Mouse (Mus musculus): Measurements from ENCODE around the gene Ntn5. TPM values are rescaled to one million over a fixed set of nuclear protein-coding genes. Genes with fewer than 3 reads are reported as not detected.

Ntn5 gene
- total RNA-seq, 2 experiments from 2014 or later: 0.39 TPM; not detected in 1

DNA sequence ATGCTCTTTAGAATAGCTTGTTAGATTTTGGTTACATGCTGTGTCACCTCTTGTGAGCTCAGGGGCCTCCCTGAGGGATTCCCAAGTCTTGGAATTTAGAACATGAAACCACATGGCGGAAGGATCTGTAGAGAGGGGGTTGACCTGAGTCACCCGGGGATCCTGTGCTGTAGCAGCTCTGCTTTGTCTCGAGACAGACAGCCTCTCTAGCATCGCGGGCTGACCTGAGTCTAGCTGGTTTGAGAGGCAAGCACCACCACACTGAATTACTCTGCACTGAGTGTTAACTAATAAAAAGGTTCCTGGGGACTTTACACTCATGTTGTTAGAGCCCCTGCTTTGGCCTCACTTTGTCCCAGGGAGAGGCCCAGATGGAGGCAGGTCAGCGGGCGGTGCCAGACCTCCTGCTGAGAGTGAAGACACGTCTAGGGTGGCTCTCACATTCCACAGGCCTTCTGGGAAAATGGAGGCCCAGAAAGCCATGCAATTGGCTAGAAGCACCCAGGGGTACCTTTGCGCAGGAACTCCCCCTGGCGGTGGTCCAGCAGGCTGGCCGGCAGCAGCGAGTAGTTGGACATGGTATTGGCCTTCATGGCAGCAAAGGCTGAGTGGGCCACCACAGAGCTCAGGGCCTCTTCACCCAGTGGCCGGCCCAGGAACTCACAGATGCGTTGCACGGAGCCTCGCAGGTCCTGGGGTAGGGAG lies 47.1 kb downstream of the Ntn5 start:
- peak; percentile 74 for DNase-seq

DNA sequence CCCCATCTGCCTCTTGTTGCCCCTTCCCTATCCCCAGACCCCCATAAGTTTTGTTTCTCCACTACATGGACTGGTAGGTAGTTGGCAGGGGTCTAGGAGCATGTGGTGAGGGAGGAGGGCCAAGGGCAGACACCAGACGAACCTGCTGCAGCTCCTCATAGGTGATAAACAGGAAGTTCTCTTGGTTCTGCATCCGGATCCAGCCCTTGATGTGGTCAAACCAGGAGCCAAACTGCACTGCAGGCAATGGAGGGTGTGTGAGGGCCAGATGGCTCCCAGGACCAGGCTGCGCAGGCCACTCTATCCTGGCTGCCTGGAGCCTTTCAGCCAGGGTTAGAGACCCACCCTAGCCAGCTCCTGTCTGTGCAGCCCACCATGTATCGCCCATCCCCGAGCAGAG lies 49.7 kb downstream of the Ntn5 start:
- DNase-seq: no peak

DNA sequence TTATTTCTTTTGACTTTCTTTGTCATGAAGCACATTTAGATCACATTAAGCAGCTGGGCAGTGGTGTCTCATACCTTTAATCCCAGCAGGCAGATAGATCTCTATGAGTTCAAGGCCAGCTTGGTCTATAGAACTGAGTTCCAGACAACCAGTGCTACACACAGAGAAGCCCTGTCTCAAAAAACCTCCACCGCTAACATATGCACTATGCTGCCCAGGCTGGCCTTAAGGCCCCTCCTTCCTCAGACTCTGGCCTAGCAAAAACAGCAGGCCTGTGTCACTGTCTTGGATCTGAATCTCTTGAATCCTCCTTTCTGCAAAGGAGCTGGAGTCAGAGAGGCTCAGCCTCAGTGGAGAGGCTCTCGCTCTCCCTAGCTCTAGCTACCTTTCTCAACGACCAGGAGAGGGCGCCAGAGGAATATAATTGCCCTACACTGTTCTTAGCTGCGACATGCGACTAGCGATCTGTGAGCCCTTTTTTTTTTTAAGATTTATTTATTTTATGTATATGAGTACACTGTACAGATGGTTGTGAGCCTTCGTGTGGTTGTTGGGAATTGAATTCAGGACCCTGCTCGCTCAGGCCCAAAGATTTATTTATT lies 55.4 kb downstream of the Ntn5 start:
- peak; percentile 86 for DNase-seq

DNA sequence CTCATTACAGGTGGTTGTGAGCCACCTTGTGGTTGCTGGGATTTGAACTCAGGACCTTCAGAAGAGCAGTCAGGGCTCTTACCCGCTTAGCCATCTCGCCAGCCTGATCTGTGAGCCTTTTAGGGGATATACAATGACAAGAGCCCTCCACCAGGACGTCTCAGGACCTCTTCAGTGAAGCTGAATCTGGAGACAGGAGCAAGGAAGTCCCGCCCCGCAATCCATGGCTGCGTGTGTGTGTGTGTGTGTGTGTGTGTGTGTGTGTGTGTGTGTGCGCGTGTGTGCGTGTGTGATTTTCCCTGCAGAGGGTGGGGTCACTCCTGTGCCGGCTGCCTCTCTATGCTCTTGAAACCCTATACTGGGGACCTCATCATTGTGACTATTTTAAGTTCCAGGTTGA lies 56.0 kb downstream of the Ntn5 start:
- DNase-seq: no peak

DNA sequence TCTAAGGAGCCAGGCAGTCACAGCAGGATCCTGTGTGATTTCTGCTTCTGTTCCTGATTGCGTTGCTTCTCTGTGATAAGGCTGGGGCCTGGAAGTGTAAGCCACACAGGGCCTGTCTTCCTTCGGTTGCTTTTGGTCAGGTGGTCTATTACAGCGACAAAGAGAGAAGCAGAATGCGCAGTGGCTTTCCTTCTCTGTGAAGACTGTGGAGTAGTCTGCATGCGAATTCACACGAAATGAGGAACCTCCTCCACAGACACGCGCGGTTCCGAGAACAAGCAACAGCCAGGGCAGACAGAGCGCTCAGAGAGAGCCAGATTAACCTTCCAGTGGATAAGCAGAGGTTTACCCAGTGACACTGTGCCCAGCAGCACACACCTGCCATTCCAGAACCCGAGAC lies 57.5 kb downstream of the Ntn5 start:
- no peak for DNase-seq

DNA sequence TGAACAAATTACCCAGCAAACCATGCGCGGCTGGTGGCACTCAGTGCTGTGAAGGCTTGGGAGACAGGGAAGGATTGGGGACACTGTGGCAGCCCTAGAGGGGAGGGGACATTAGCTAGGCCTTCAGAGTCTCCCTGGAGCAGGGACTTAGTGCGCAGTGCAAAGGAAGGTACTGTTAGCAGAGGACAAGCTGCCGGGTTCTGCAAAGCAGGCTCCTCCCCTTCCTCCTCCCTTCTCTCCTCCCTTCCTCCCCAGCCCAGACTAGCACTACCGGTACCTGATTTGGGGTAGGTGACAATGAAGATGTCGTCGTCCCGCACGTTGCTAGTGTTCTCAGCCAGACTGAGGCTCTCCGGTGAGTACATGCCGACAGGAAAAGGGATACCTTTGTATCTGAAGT lies 58.0 kb downstream of the Ntn5 start:
- no peak for DNase-seq

DNA sequence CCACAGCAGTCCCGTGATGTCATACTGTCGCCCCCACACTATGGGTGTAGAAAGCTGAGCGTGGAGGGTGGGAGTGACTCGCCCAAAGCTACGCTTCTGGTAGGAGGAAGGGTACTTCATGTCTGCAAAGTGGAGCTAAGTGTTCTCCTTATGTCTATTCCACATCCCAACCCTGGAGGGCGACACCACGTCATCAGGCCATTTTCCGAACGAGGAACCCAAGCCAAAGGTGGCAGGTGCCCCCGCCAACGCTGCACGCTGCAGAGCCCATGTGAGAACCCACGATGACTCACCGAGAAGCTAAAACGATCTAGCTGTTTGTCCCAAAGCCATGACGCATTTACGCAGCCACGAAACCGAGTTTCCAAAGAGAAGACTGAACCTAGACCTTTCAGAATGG lies 58.5 kb downstream of the Ntn5 start:
- no peak for DNase-seq

Other genes starting within 250 kb of the Ntn5 start
- 10 to 100 TPM; 66.7 to 92.5 TPM for gene Gys1, start 249.2 kb upstream of the Ntn5 start, total RNA-seq (2021)
- gene Ruvbl2, start 245.9 kb upstream of the Ntn5 start, total RNA-seq (2021): 10 to 100 TPM; 50.2 to 58.9 TPM
- 100 to 1,000 TPM; 527 to 606 TPM for gene Ftl1, start 224.1 kb upstream of the Ntn5 start, total RNA-seq (2021)
- gene Bax, start 217.1 kb upstream of the Ntn5 start, total RNA-seq (2021): 10 to 100 TPM; 52.7 to 53.6 TPM
- under 1 TPM; 0.64 to 0.69 TPM for gene Tulp2, start 202.1 kb upstream of the Ntn5 start, total RNA-seq (2021)
- gene Gm45808, start 197.2 kb upstream of the Ntn5 start, total RNA-seq (2021): 10 to 100 TPM; 26.0 to 27.9 TPM
- 10 to 100 TPM; 42.4 to 47.3 TPM for gene Dhdh, start 195.2 kb upstream of the Ntn5 start, total RNA-seq (2021)
- gene Nucb1, start 173.6 kb upstream of the Ntn5 start, total RNA-seq (2021): 100 to 1,000 TPM; 175 to 201 TPM
- 10 to 100 TPM; 28.0 to 48.2 TPM for gene Ppp1r15a, start 157.8 kb upstream of the Ntn5 start, total RNA-seq (2021)
- gene Plekha4, start 157.7 kb upstream of the Ntn5 start, total RNA-seq (2021): 1 to 10 TPM; 5.4 to 9.2 TPM
- gene Hsd17b14, start 129.1 kb upstream of the Ntn5 start, total RNA-seq (2021): 1 to 10 TPM in 1 of 2 experiments, under 1 TPM in 1; 0.93 to 1.4 TPM
- gene Bcat2, start 113.9 kb upstream of the Ntn5 start, total RNA-seq (2021): 100 to 1,000 TPM; 114 to 118 TPM
- gene Fgf21, start 68.5 kb upstream of the Ntn5 start, total RNA-seq (2021): 10 to 100 TPM in 1 of 2 experiments, 1 to 10 TPM in 1; 1.3 to 21.9 TPM
- under 1 TPM in 1 of 2 experiments, not detected in 1; 0.21 TPM for gene Fut1, start 66.7 kb upstream of the Ntn5 start, total RNA-seq (2021)
- under 1 TPM; 0.39 to 0.73 TPM for gene Izumo1, start 62.2 kb upstream of the Ntn5 start, total RNA-seq (2021)
- gene Rasip1, start 56.5 kb upstream of the Ntn5 start, total RNA-seq (2021): 10 to 100 TPM; 35.6 to 37.9 TPM
- 10 to 100 TPM in 1 of 2 experiments, 1 to 10 TPM in 1; 8.3 to 13.2 TPM for gene Mamstr, start 44.0 kb upstream of the Ntn5 start, total RNA-seq (2021)
- gene Fut2, start 17.6 kb upstream of the Ntn5 start, total RNA-seq (2021): not detected
- gene Sec1, start 10.4 kb downstream of the Ntn5 start, total RNA-seq (2021): under 1 TPM; 0.21 to 0.30 TPM
- 10 to 100 TPM in 1 of 2 experiments, 1 to 10 TPM in 1; 7.6 to 14.5 TPM for gene Car11, start 15.8 kb downstream of the Ntn5 start, total RNA-seq (2021)
- gene Dbp, start 21.1 kb downstream of the Ntn5 start, total RNA-seq (2021): 10 to 100 TPM; 21.4 to 62.3 TPM
- 1,000 to 10,000 TPM; 1,029 to 1,042 TPM for gene Rpl18, start 31.4 kb downstream of the Ntn5 start, total RNA-seq (2021)
- 10 to 100 TPM; 28.0 to 28.8 TPM for gene Sphk2, start 34.0 kb downstream of the Ntn5 start, total RNA-seq (2021)
- under 1 TPM; 0.27 to 0.33 TPM for gene Fam83e, start 37.2 kb downstream of the Ntn5 start, total RNA-seq (2021)
- not detected for gene Spaca4, start 41.8 kb downstream of the Ntn5 start, total RNA-seq (2021)
- gene Lmtk3, start 99.7 kb downstream of the Ntn5 start, total RNA-seq (2021): 1 to 10 TPM; 4.2 to 8.3 TPM
- gene Sult2b1, start 100.6 kb downstream of the Ntn5 start, total RNA-seq (2021): under 1 TPM; 0.39 to 0.45 TPM
- gene Cyth2, start 130.6 kb downstream of the Ntn5 start, total RNA-seq (2021): 100 to 1,000 TPM in 1 of 2 experiments, 10 to 100 TPM in 1; 88.5 to 107 TPM
- gene Kcnj14, start 140.8 kb downstream of the Ntn5 start, total RNA-seq (2021): under 1 TPM; 0.24 to 0.51 TPM
- gene Grwd1, start 146.9 kb downstream of the Ntn5 start, total RNA-seq (2021): 10 to 100 TPM; 23.7 to 27.5 TPM
- gene Kdelr1, start 188.8 kb downstream of the Ntn5 start, total RNA-seq (2021): 100 to 1,000 TPM; 126 to 132 TPM
- gene Grin2d, start 194.4 kb downstream of the Ntn5 start, total RNA-seq (2021): 1 to 10 TPM in 1 of 2 experiments, under 1 TPM in 1; 0.72 to 1.2 TPM
- gene Syngr4, start 212.7 kb downstream of the Ntn5 start, total RNA-seq (2021): under 1 TPM in 1 of 2 experiments, not detected in 1; 0.30 TPM
- 10 to 100 TPM; 85.8 to 88.1 TPM for gene Tmem143, start 212.9 kb downstream of the Ntn5 start, total RNA-seq (2021)
- gene Emp3, start 237.4 kb downstream of the Ntn5 start, total RNA-seq (2021): 100 to 1,000 TPM; 156 to 158 TPM
- gene Ccdc114, start 240.1 kb downstream of the Ntn5 start, total RNA-seq (2021): 1 to 10 TPM; 6.1 to 7.2 TPM